Mouse (Mus musculus): ENCODE data around the gene Vill. TPM values are rescaled to one million over a fixed set of nuclear protein-coding genes. Genes with fewer than 3 reads are reported as not detected.

The Vill gene
- total RNA-seq, 1 experiment from 2014 or later = 33.9 TPM

GRCm38 (mm10) chr9:119034069-119034468, 18.5 kb upstream of the Vill start:
- ATAC-seq (replicated peaks; ENCODE audit: low read depth, poor library complexity, severe bottlenecking) = no peak

GRCm38 (mm10) chr9:119034676-119035665, 17.6 kb upstream of the Vill start:
- ATAC-seq (replicated peaks; ENCODE audit: low read depth, poor library complexity, severe bottlenecking) = no peak

DNA sequence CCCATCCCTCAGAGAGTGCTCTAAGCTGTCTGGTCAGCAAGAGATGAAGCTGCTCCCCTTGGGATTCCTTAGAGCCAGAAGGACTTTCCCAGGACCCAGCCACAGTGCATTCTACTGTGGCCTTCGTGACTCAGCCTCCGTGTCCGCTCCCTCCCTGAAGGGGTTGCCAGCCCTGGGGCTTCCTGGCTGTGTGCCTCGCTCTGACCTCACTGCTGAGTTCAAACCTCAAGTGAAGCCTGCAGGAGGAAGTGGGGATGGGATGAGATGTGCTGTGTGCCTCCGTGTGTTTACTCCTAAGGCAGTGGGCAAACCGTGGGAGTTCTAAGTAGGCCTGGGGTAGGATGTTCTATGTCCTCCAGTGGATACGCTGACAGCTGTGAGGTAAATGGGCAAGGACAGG, 16.7 kb upstream of the Vill start:
- ATAC-seq (replicated peaks; ENCODE audit: low read depth, poor library complexity, severe bottlenecking) = peak; percentile 88

GRCm38 (mm10) chr9:119037076-119037730, 15.4 kb upstream of the Vill start:
- ATAC-seq (replicated peaks; ENCODE audit: low read depth, poor library complexity, severe bottlenecking) = peak; percentile 30; the same call in 1 of the 2 replicates

DNA sequence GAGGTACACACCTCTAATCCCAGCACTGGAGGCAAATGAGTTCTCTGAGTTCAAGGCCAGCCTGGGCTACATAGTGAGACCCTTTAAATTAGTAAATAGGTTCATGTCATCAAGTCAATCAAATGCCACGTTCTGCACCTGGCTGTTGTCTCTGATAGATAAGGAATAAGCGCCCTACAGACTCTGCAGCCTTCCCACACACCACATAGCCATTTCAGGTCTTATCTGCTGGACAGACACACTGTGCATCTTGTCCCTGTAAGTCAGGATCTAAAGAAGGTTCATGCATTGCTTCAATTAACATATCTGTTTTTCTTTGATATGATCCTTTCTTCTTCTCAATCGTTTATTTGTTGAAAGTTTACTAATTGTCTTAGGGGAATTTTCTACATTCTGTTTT, 14.0 kb upstream of the Vill start:
- no peak for ATAC-seq (replicated peaks; ENCODE audit: low read depth, poor library complexity, severe bottlenecking)

DNA sequence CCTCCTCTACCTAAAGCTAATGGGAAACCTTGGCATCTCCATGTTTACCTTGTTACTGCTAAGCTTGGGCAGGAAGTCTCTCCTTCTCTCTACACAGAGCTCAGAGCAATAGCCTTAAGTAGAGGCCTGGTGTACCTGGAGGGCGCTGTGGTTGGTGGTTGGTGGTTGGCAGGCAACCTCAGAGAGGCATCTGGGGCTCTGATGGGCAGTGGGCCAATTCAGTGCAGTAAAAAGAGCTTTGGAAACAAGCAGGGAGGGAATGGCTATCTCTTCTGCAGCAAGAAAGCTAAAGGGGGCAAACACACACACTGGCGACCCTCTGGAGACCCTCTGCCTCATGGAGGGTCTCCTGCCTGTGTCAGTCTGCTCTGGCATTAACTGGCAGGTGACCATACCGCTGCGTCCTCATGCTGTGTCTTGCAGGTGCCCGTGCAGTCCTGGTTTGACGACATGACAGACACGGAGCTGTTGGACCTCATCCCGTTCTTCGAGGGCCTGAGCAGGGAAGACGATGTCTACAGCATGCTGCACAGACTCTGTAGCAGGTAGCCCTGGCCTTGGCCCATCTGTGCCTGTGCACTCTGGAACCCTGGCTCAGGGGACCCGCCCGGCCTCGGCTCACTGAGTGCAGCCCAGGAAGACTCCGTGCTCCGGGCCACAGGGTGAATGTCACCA, 12.3 kb upstream of the Vill start:
- ATAC-seq (replicated peaks; ENCODE audit: low read depth, poor library complexity, severe bottlenecking) = no peak

- no peak for ATAC-seq (replicated peaks; ENCODE audit: low read depth, poor library complexity, severe bottlenecking)
These were observed 4.2 kb upstream of the Vill start for GRCm38 (mm10) chr9:119048182-119048903.

- ATAC-seq (replicated peaks; ENCODE audit: low read depth, poor library complexity, severe bottlenecking) = no peak
These were observed 1.4 kb upstream of the Vill start for GRCm38 (mm10) chr9:119051158-119051557.

DNA sequence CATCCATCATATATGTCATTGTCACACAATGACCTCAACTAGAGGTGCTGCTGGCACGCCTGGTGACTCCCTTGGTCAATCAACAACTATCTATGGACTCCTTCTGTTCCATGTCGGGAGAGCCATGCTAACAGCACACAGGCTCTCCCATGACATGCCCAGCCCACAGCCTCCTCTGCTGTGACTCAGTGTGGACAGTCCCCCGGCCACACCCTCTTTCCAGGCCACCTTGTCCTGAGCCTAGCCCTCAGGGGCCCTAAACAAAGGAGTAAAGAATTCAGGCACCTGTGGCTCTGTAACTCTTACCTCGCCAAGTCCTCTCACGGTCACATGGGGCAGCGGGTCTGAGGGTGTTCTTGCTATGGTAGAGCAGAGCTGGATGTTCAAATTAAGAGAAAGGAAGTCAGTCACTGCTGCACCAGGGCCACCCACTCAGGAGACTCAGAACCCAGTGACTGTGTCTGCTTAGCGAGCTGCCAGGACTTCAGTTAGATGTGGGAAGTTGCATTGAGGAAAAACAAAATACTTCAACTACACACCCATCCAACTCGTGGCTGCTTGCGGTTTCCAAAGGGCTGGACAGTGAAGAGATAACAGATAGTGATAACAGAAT, 1.5 kb downstream of the Vill start:
- no peak for ATAC-seq (replicated peaks; ENCODE audit: low read depth, poor library complexity, severe bottlenecking)

- no peak for ATAC-seq (replicated peaks; ENCODE audit: low read depth, poor library complexity, severe bottlenecking)
These were observed 2.8 kb downstream of the Vill start for GRCm38 (mm10) chr9:119055336-119055735.

DNA sequence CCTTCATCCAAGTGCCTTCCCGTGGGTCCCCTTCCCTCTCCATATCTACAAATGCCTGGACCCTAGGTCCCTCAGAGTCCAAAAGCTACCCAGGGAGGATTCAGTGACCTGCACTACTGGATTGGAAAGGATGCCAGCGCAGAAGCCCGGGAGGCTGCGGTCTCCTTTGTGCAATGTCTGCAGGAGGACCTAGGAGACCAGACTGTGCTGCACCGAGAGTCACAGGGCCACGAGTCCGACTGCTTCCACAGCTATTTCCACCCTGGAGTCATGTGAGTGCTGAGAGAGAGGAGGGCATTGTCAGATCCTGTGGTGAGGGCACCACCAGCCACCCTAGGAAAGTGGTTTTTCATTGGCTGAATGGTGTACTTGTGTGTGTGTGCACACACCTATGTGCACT, 5.7 kb downstream of the Vill start:
- ATAC-seq (replicated peaks; ENCODE audit: low read depth, poor library complexity, severe bottlenecking) = no peak

GRCm38 (mm10) chr9:119060701-119061100, 8.1 kb downstream of the Vill start:
- no peak for ATAC-seq (replicated peaks; ENCODE audit: low read depth, poor library complexity, severe bottlenecking)

DNA sequence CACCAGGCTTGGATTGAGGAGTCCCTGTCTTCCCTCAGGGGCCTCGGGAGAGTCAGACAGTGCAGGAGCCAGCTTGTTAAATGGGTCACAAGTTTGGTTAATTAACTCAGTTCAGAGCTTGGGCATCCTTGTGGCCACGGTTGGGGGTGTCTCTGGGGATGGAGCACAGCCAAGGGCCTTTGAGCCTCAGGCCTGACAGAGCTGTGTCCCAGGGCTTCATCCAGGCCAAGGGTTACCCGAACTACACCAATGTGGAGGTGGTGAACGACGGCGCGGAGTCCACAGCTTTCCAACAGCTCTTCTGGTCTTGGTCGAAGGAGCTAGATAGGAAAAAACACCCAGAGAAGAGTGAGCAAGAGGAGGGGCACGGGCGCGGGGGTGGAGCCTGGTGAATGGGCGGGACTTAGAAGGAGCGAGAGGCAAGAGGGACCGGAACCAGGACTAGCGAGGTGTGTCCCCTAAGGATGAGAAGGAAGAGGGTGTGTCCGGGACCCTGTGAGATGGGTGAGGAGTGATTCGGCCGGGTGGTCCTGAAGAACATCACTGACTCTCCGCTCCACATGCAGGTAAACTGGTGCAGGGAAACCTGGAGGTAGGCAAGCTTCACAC, 10.6 kb downstream of the Vill start:
- peak; percentile 60 for ATAC-seq (replicated peaks; ENCODE audit: low read depth, poor library complexity, severe bottlenecking)

DNA sequence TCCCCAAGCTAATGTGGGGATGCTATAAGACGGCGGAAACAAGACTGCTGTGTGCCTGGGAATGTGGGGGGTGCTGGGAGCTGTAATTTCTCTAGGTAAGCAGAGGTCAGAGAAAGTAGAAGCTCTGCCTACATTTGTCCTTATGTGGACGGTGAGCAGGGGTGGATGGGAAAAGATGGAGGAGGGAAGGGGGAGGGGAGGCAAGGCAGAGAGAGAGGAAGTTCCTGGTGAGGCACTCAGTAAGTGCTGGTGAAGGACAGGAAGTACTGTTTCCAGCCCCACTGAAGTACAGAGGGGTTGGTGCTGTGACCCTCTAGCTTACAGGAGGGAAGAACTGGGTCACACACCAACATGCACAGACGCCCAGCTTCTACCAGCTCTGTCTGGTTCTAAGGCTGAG, 11.7 kb downstream of the Vill start:
- peak; percentile 52; the same call in 1 of the 2 replicates for ATAC-seq (replicated peaks; ENCODE audit: low read depth, poor library complexity, severe bottlenecking)

GRCm38 (mm10) chr9:119067601-119068000, 15.0 kb downstream of the Vill start:
- peak; percentile 71 for ATAC-seq (replicated peaks; ENCODE audit: low read depth, poor library complexity, severe bottlenecking)

- no peak for ATAC-seq (replicated peaks; ENCODE audit: low read depth, poor library complexity, severe bottlenecking)
These were observed 15.7 kb downstream of the Vill start for GRCm38 (mm10) chr9:119068266-119068665.

GRCm38 (mm10) chr9:119070173-119070825, 17.7 kb downstream of the Vill start:
- no peak for ATAC-seq (replicated peaks; ENCODE audit: low read depth, poor library complexity, severe bottlenecking)

DNA sequence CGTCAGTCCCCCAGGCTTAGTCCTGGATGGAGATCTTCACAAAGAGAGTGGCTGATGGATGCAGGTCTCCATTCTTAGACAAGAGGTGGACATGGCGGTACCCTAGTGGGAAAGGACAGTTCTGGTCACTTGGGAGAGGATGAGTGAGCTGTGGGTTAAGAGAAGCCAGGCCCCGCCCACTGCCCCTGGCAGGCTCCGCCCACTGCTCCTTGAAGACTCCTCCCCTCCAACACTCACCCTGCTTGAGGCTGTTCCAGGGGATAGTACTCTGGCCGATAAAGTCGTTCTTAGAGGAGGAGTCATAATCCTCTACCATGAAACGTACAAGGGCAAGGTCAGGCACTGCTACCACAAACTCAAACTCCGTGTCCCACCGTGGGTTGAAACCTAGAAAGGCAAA, 19.2 kb downstream of the Vill start:
- no peak for ATAC-seq (replicated peaks; ENCODE audit: low read depth, poor library complexity, severe bottlenecking)

All from common myeloid progenitor, adult 5-6 weeks (primary cell).